Mouse (Mus musculus): ENCODE measurements around the gene Rag1.

Gene Rag1

GRCm38 (mm10) chr2:101591356-101591755 is 57.9 kb downstream of the Rag1 start:
- DNase-seq (ENCODE audit: low spot score in 2 of 2), result no peak
